Mouse (Mus musculus) cerebellum, adult 18-20 months (tissue): ENCODE measurements around the gene Cyp20a1.

Experiments used
- DNase-seq, 2 experiments: peaks; one replicate each; pipeline ENCODE4 v3.0.0; 2021

The Cyp20a1 gene

DNA sequence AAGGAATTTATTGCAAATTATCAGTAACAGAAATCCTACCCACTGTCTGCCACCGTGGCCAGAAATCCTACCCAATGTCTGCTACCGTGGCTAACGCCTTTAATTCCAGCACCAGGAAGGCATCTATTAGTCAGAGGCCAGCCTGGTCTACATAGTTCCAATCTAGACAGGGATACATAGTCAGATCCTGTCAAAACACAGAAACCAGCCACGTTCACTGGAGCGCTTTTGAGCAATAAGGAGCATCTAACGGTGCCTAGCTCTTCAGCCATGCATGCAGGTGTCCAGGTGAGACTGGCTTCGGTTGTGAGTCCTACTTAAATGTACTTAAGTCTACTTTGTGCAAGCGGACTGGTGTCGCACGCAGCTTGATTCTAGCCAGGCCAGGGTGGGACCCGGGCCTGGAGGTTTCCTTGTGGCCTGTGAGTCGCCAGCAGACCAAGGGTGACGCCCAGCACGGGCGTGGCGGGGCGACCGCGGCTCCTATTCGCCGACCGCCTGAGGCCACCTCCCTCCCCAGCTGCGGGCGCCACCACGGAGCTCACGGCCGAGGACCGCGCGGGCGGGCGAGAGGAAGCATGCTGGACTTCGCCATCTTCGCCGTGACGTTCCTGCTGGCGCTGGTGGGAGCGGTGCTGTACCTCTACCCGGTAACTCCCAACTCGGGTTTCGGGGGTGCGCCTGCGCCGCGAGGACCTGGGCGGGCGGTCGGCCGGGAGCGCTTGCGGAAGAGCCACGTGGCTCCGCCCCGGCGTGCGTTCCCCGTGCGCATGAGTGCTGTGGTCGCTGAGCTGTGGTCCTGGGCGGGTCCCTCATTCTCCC, at the start of gene Cyp20a1:
Gene Cyp20a1, plus strand, starts transcription at position 516 of the 822 bp plus-strand sequence.
- peak; percentile 91 to 92 for DNase-seq

- DNase-seq, result no peak
These were observed 49.2 kb upstream of the Cyp20a1 start for GRCm38 (mm10) chr1:60293921-60294320.

GRCm38 (mm10) chr1:60343630-60344455, 720 bp downstream of the Cyp20a1 start:
- DNase-seq, result no peak

DNA sequence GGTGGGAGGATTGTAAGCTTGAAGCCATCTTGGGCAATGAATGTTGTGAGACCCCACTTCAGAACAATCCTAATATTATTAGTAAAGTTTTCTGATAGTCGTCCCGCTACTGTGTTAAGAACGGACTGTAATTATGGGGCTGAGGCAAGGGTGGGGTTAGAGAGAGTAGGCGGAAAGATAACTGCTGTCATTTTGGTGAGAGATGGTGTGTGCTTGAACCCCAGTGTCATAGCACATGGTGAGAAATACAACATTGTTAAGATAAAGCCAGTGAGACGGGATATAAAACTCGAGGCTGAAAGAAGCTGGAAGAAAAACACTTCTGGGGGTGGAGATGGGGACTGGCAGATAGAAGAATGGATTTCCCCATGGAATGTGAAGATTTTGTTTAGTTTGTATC, 1.5 kb downstream of the Cyp20a1 start:
- no peak for DNase-seq

- no peak for DNase-seq
These were observed 2.6 kb downstream of the Cyp20a1 start for GRCm38 (mm10) chr1:60345712-60346111.

DNA sequence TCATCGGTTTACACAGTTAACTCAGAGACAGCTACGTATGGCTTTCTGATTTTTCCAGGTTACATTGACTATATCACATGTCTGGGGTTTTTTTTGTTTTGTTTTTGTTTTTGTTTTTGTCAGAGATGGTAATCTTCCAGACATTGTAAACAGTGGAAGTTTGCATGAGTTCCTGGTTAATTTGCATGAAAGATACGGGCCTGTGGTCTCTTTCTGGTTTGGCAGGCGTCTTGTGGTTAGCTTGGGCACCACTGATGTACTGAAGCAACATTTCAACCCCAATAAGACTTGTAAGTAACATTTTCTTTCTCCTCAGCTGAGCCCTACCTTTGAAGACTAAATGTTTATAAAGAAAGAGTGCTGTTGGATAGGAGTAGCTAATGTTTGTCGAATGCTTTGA, 9.7 kb downstream of the Cyp20a1 start:
- no peak for DNase-seq

- no peak for DNase-seq
These were observed 18.5 kb downstream of the Cyp20a1 start for GRCm38 (mm10) chr1:60361626-60362025.

- no peak for DNase-seq
These were observed 33.4 kb downstream of the Cyp20a1 start for GRCm38 (mm10) chr1:60376556-60376955.

GRCm38 (mm10) chr1:60381910-60382309, 38.8 kb downstream of the Cyp20a1 start:
- no peak for DNase-seq

GRCm38 (mm10) chr1:60404848-60405247, 61.7 kb downstream of the Cyp20a1 start:
- DNase-seq, result peak in 1 of 2 experiments; percentile 14

DNA sequence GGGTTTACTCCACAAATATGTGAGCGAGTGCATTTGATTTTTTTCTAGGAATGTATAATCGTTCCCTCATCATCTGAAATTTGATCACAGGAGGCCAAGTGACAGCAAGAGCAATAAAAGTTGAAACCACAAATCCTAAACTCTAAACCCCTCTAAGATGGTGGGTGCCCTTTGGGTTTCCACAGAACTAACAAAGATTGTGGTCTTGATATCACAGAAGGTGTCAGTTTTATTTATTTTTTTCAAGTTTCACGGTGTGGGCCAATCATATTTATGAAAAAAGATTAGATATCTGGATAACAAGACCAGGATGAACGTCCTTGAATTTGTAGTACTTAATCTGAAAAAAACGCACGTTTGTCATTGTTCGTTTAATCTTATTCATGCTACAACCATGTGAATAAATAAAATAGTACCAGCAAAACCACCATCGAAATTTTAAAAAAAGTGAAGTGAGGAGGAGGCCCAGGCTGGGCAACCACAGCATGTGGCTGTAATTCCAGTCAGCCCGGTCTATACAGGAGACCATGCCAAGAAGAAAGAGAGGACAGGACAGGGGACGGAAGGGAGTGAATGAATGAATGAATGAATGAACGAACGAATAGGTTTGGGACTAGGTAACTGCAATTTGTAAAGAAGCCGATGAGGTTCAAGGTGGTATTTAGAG, 65.5 kb downstream of the Cyp20a1 start:
- no peak for DNase-seq

DNA sequence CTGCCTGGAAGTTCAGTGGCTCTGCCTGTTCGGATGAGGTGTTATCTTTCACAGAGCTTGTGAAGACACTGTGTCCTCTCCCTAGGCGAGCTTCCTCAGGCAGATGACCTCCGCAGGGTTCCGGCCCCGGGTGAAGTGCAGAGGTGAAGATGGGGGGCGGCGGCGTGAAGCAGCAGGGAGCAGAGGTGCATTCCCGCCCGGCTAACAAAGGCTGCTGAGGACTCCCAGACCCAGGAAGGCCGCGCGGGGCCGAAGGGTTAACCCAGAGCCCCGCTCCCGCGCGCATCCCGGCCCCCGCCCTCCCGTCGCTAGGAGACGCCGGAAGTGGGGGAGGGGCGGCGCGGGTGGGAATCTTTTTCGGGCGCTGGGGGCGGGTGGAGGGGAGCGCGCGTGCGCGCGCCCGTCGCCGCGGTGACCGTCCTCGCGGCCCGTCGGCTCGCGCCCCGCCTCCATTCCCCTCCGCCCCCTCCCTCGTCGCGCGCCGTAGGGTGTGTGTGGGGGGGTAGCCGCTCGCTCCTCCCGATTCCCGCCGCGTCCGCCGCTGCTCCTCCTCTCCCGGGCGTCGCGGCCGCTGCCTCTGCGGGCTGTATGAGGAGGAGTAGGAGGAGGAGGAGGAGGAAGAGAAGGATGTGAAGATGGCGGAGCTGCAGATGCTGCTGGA, 66.2 kb downstream of the Cyp20a1 start, which contains the start of gene Abi2:
Gene Abi2, plus strand, starts transcription at position 452 of the 661 bp plus-strand sequence.
- peak; percentile 91 to 95 for DNase-seq

GRCm38 (mm10) chr1:60409928-60410817, 67.0 kb downstream of the Cyp20a1 start:
- DNase-seq, result peak; percentile 19 to 65

DNA sequence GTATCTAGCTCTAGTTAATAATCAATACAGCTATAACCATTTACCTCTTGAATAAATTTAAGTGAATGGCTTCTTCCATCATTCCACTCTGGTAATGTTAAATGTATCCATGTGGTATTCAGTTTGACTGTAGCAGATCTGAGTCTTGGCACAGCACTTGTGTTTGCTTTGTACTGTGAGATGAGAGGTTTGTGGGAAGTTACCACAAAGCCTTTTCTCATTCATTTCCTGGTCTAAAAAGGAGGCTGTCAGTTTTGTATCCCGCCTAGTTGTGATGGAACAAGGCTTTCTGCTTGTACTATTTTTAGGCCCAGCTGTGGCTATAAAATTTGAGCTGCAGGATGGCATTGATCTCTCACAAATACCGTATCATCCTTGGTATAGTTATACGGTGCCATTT, 73.6 kb downstream of the Cyp20a1 start:
- no peak for DNase-seq

- no peak for DNase-seq
These were observed 80.8 kb downstream of the Cyp20a1 start for GRCm38 (mm10) chr1:60423882-60424281.

- DNase-seq, result no peak
These were observed 85.2 kb downstream of the Cyp20a1 start for GRCm38 (mm10) chr1:60428341-60428740.

DNA sequence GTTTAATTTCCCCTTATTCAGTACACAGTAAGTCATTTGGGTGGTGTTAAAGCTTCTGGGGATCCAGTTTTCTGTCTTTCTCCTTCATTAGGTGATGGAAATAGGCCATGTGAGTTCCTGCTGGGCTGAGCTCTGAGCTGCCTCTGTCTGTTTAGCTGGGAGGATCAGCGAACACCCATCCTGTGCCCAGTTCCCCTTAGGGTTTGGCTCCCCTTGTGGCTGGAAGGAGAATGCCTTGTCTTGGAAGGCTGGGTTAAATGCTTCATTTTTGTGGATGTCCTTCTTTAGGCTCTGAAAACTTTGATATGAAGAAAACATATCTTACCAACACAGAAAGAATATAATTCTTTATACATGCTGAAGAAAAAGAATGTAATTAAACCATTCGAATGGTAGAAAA, 85.8 kb downstream of the Cyp20a1 start:
- peak; percentile 50 to 56 for DNase-seq

DNA sequence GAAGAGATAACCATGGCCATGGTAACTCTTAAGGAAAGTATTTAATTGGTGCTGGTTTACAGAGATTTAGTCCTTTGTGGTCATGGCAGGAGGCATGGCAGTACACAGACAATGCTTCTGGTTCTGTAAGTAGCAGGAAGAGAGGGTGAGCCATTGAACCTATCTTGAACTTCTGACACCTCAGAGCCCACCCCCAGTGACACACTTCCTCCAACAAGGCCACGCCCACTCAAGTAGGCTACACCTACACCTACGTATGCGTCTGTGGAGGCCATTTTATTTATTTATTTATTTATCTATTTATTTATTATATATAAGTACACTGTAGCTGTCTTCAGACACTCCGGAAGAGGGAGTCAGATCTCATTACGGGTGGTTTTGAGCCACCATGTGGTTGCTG, 88.4 kb downstream of the Cyp20a1 start:
- DNase-seq, result no peak

GRCm38 (mm10) chr1:60432497-60432896, 89.4 kb downstream of the Cyp20a1 start:
- DNase-seq, result peak in 1 of 2 experiments; percentile 34
